Mouse (Mus musculus) midbrain, embryonic 11.5 days (tissue): ENCODE results near the gene Mapkap1. TPM values are rescaled to one million over a fixed set of nuclear protein-coding genes. Genes with fewer than 3 reads are reported as not detected.

ENCODE experiments used
- ATAC-seq: fragments of 200-750 bp; cut with Nextera tagmentation; 2 replicates; pipeline ENCODE4 v1.8.0; 2017; ENCODE audit warnings: moderate TSS enrichment, moderate library complexity; ENCODE audit not compliant: low FRiP score
- DNase-seq: peaks from one replicate; pipeline ENCODE4 v3.0.0; 2015; ENCODE audit warnings: low spot score; ENCODE audit errors: missing footprints
- H3K27ac ChIP-seq: fragments of 300-500 bp; sonication (generic); 2 replicates; pipeline ENCODE4 v1.5.1; 2014; ENCODE audit warnings: low read depth, low read length
- H3K27me3 ChIP-seq: fragments of 300-500 bp; sonication (generic); 2 replicates; pipeline ENCODE4 v1.6.1; 2014; ENCODE audit warnings: mild to moderate bottlenecking, low read length, moderate library complexity, mixed read lengths; ENCODE audit not compliant: control insufficient read depth, insufficient read depth
- H3K36me3 ChIP-seq: fragments of 300-500 bp; sonication (generic); 2 replicates; pipeline ENCODE4 v1.6.1; 2014; ENCODE audit warnings: mild to moderate bottlenecking, low read length, moderate library complexity, mixed read lengths; ENCODE audit not compliant: control insufficient read depth, insufficient read depth
- H3K4me1 ChIP-seq: fragments of 300-500 bp; sonication (generic); 2 replicates; pipeline ENCODE4 v1.6.1; 2014; ENCODE audit warnings: low read length; ENCODE audit not compliant: control insufficient read depth, insufficient read depth
- H3K4me2 ChIP-seq: fragments of 300-500 bp; sonication (generic); 2 replicates; pipeline ENCODE4 v1.6.1; 2014; ENCODE audit warnings: mild to moderate bottlenecking, moderate library complexity
- H3K4me3 ChIP-seq: fragments of 300-500 bp; sonication (generic); 2 replicates; pipeline ENCODE4 v1.5.1; 2014; ENCODE audit warnings: low read depth, low read length
- H3K9ac ChIP-seq: fragments of 300-500 bp; sonication (generic); 2 replicates; pipeline ENCODE4 v1.6.1; 2014; ENCODE audit warnings: low read length
- H3K9me3 ChIP-seq: fragments of 300-500 bp; sonication (generic); 2 replicates; pipeline ENCODE4 v1.6.1; 2016; ENCODE audit warnings: low read length; ENCODE audit not compliant: control insufficient read depth
- WGBS: fragments of 180-500 bp; shearing (Covaris S2); extraction: QIAGEN DNeasy Blood & Tissue Kit; methylation state at CpG from one replicate; pipeline ENCODE4 v1.1.7; 2014; 5-methylcytosine and 5-hydroxymethylcytosine counted together
- polyA plus RNA-seq: library from polyadenylated mRNA; unstranded; fragments of >200 nt; fragmentation: Nextera tagmentation; extraction: Ambion mirVana; gene quantifications from 2 replicates; pipeline ENCODE4 v1.2.1, GENCODE M21; 2014

Gene Mapkap1
- polyA plus RNA-seq, 1 experiment from 2014 or later, result 98.4 TPM

GRCm38 (mm10) chr2:34667820-34668219, 261.2 kb downstream of the Mapkap1 start:
- H3K27me3 ChIP-seq, result no peaks in the 10 kb centered on the region
- no peaks in the 10 kb centered on the region for H3K9me3 ChIP-seq
- no peak overlapping the region for H3K4me2 ChIP-seq
- H3K4me1 ChIP-seq, result peaks cover 3% of the 10 kb centered on the region; the same call in 1 of the 2 replicates
- ATAC-seq (no peak), DNase-seq (peak; percentile 74)
- H3K36me3 ChIP-seq, result no peaks in the 10 kb centered on the region
- H3K27ac ChIP-seq, result no peak overlapping the region
- no peak overlapping the region for H3K9ac ChIP-seq
- WGBS, result 32% methylated on average over 10 of the region's 10 CpGs
- no peak overlapping the region for H3K4me3 ChIP-seq

DNA sequence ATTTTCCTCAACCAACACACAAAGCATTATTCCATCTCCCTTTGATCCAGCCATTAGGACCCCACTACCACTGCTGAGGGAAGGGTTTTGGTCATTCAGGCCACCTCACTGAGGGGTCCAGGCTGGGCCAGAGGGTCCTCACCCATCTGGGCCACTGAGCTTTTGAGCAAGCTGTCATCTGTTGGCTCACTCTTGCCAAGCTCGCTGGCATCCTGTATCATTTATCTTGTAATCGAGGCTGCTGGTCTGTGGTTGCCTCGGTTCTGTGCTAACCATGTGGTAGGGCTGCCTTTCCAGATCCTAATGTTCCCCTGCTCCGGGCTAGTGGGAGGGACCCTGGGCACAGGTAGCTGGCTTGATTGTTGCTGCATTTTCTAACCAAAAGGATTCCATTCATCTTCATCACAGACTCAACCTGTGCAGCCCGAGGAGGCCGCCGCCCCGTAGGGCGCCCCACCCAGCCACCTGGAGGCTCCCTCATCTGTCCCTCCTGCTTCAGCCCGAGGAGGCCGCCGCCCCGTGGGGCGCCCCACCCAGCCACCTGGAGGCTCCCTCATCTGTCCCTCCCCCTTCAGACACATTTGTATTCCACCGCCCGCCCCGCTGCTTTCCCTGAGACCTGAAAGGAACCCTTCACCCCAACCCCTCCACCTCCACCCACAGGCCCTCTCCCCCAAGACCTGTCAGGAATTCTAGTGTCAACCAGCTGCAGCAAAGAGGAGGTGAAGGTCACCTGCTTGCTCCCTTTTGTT, 262.0 kb downstream of the Mapkap1 start:
- H3K27me3 ChIP-seq, result no peaks in the 10 kb centered on the region
- H3K9me3 ChIP-seq, result no peaks in the 10 kb centered on the region
- H3K36me3 ChIP-seq, result no peaks in the 10 kb centered on the region
- no peak overlapping the region for H3K4me2 ChIP-seq
- no peak for ATAC-seq
- no peak overlapping the region for H3K9ac ChIP-seq
- H3K4me3 ChIP-seq, result no peak overlapping the region
- 50% methylated on average over 17 of the region's 17 CpGs for WGBS
- H3K4me1 ChIP-seq, result peaks cover 3% of the 10 kb centered on the region; the same call in 1 of the 2 replicates
- no peak overlapping the region for H3K27ac ChIP-seq
- DNase-seq, result peak; percentile 84

DNA sequence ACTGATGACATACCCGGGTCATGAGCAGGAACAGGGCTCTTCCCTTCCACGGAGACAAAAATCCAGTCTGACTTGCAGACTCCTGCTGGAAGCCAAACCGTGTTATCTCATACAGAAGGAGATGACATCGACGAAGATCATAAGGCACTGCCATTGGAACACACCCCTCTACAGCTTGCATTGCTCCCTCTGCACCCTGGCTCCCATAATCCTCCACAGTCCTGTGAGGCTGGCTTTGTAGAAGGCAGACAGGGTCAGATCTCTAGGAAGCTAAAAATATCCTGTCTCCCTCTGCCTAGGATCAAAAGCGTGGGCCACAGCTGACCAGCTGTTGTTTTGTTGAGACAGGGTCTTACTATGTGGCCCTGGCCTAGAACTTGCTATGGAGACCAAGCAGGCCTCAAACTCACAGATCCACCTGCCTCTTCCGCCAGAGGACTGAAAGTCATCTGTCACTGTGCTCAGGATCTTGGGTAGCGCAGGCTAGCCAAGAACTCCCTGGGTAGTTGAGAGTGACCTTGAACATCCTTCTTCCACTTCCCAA, 262.7 kb downstream of the Mapkap1 start:
- H3K36me3 ChIP-seq, result no peaks in the 10 kb centered on the region
- DNase-seq (no peak), ATAC-seq (no peak)
- no peak overlapping the region for H3K9ac ChIP-seq
- H3K4me1 ChIP-seq, result peaks cover 3% of the 10 kb centered on the region; the same call in 1 of the 2 replicates
- no peak overlapping the region for H3K4me3 ChIP-seq
- H3K4me2 ChIP-seq, result no peak overlapping the region
- no peaks in the 10 kb centered on the region for H3K27me3 ChIP-seq
- WGBS, result 64% methylated on average over 8 of the region's 8 CpGs
- no peaks in the 10 kb centered on the region for H3K9me3 ChIP-seq
- H3K27ac ChIP-seq, result no peak overlapping the region

DNA sequence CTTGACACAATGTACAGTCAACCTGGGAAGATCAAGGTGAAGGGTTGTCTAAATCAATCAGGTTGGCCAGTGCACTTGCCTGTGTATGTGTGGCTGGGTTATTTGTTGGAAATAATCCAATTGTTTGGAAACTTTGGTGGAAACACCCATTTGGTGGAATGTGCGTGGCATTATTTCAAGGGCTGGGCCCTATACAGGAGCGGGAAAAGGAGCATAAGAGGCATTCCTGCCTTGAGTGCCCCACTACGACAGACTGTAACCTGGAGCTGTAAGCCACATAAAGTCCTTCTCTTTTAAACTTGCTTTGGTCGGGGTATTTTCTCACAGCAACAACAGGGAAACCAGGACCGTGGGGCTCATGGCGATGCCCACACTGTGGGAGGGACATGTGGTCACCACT, 263.9 kb downstream of the Mapkap1 start:
- Histone ChIP-seq H3K27me3 (no peaks in the 10 kb centered on the region), H3K9me3 (no peaks in the 10 kb centered on the region), H3K4me2 (no peak overlapping the region), H3K9ac (no peak overlapping the region), H3K27ac (no peak overlapping the region), H3K4me3 (no peak overlapping the region), H3K36me3 (no peaks in the 10 kb centered on the region), H3K4me1 (peaks cover 3% of the 10 kb centered on the region; the same call in 1 of the 2 replicates)
- WGBS, result 84% methylated on average over 6 of the region's 6 CpGs
- DNase-seq (no peak), ATAC-seq (no peak)

- 26% methylated on average over 31 of the region's 31 CpGs for WGBS
- peak overlapping the region; percentile 70 for H3K9ac ChIP-seq
- DNase-seq (peak; percentile 95), ATAC-seq (peak; percentile 67)
- H3K4me2 ChIP-seq, result peak overlapping the region; percentile 72
- peaks cover 3% of the 10 kb centered on the region; the same call in 1 of the 2 replicates for H3K4me1 ChIP-seq
- peak overlapping the region; percentile 38 for H3K4me3 ChIP-seq
- no peaks in the 10 kb centered on the region for H3K36me3 ChIP-seq
- H3K9me3 ChIP-seq, result no peaks in the 10 kb centered on the region
- no peak overlapping the region for H3K27ac ChIP-seq
- no peaks in the 10 kb centered on the region for H3K27me3 ChIP-seq
Measured at GRCm38 (mm10) chr2:34671385-34672026, 264.9 kb downstream of the Mapkap1 start.

DNA sequence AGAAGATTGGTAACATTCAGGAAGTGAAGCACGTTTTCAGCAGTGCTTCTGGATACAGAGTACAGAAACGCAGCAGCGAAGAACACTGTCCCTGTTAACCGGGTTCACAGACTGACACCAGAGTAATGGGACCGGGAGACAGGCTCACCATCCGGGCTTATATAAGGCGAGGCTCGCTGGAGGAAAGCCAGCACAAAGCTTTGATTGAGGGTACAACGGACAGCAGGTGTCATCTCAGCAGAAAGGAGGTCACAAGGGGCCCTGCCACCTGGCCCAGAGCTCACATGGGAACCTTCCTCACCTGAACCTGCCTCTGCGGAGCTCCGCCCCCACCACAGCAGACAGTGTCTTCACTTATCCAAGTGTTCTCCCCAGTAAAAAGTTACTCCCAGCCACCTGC, 267.3 kb downstream of the Mapkap1 start:
- Histone ChIP-seq H3K4me3 (no peak overlapping the region), H3K27ac (no peak overlapping the region), H3K4me2 (no peak overlapping the region), H3K4me1 (peaks cover 3% of the 10 kb centered on the region; the same call in 1 of the 2 replicates), H3K9me3 (no peaks in the 10 kb centered on the region), H3K9ac (no peak overlapping the region), H3K27me3 (no peaks in the 10 kb centered on the region), H3K36me3 (no peaks in the 10 kb centered on the region)
- WGBS, result 88% methylated on average over 11 of the region's 11 CpGs
- ATAC-seq (no peak), DNase-seq (no peak)

Other genes with a start within 250 kb of the Mapkap1 start
- 59.3 and 63.8 TPM in 2 replicates for gene Pbx3, start 33.6 kb upstream of the Mapkap1 start, polyA plus RNA-seq